Mouse (Mus musculus) neural tube, embryonic 12.5 days (tissue): Measurements from ENCODE around the gene Tac2. TPM values are rescaled to one million over a fixed set of nuclear protein-coding genes. Genes with fewer than 3 reads are reported as not detected.

Source experiments
- ATAC-seq: fragments of 200-750 bp; cut with Nextera tagmentation; 2 replicates; pipeline ENCODE4 v1.8.0; 2017; ENCODE audit warnings: low read depth, mild to moderate bottlenecking, moderate TSS enrichment, moderate library complexity; ENCODE audit not compliant: low FRiP score
- H3K27ac ChIP-seq: fragments of 300-500 bp; sonication (generic); 2 replicates; pipeline ENCODE4 v1.5.1; 2016
- H3K27me3 ChIP-seq: fragments of 300-500 bp; sonication (generic); replicated peaks from 2 replicates; pipeline ENCODE4 v1.6.1; 2016; ENCODE audit warnings: mild to moderate bottlenecking
- H3K36me3 ChIP-seq: fragments of 300-500 bp; sonication (generic); 2 replicates; pipeline ENCODE4 v1.6.1; 2016; ENCODE audit warnings: mild to moderate bottlenecking
- H3K4me1 ChIP-seq: fragments of 300-500 bp; sonication (generic); 2 replicates; pipeline ENCODE4 v1.6.1; 2016
- H3K4me2 ChIP-seq: fragments of 300-500 bp; sonication (generic); replicated peaks from 2 replicates; pipeline ENCODE4 v1.6.1; 2016; ENCODE audit warnings: mild to moderate bottlenecking
- H3K4me3 ChIP-seq: fragments of 300-500 bp; sonication (generic); 2 replicates; pipeline ENCODE4 v1.5.1; 2016
- H3K9ac ChIP-seq: fragments of 300-500 bp; sonication (generic); 2 replicates; pipeline ENCODE4 v1.6.1; 2016; ENCODE audit warnings: mild to moderate bottlenecking
- H3K9me3 ChIP-seq: fragments of 300-500 bp; sonication (generic); 2 replicates; pipeline ENCODE4 v1.6.1; 2016; ENCODE audit warnings: mild to moderate bottlenecking
- WGBS: fragments of 180-500 bp; shearing (Covaris S2); methylation state at CpG from one replicate; pipeline ENCODE4 v1.1.7; 2016; 5-methylcytosine and 5-hydroxymethylcytosine counted together
- polyA plus RNA-seq: library from polyadenylated mRNA; unstranded; fragments of >200 nt; fragmentation: Nextera tagmentation; extraction: Ambion mirVana; gene quantifications from 2 replicates; pipeline ENCODE4 v1.2.1, GENCODE M21; 2016

Tac2 gene
- polyA plus RNA-seq, 1 experiment from 2014 or later, result 0.91 TPM

DNA sequence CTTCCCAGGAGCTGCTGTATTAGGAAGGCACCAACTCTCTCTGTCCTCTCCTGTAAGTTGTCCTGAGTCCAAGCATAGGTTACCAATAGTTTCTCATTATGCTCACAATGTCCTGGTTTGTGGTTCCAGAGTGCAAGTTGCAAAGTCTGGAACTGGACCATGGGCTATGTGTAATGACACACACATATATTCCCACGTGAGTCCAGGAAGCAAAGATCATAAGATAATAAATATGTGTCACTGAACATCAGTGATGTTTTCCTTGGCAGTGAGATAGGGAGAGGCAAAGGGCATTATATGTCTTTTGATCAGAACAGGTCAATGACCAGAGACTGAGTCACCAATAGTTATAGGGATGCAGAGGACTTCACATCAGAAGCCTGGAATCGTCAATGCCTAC, 51.7 kb downstream of the Tac2 start, which contains the start of gene Rdh9:
Rdh9 (plus strand) TSS at position 376 of the 400 bp plus-strand sequence.
- H3K36me3 ChIP-seq, result no peaks in the 10 kb centered on the region
- no peak for ATAC-seq
- H3K27ac ChIP-seq, result no peak within 1 kb of the TSS
- no peak within 1 kb of the TSS for H3K4me3 ChIP-seq
- no peak within 1 kb of the TSS for H3K9ac ChIP-seq
- H3K9me3 ChIP-seq, result no peaks in the 10 kb centered on the region
- H3K4me2 ChIP-seq, result no peak within 1 kb of the TSS
- H3K27me3 ChIP-seq, result no peaks in the 10 kb centered on the region
- whole genome bisulfite sequencing, result 84% methylated on average over 2 of the region's 2 CpGs
- H3K4me1 ChIP-seq, result no peaks in the 10 kb centered on the region

Other genes with a start within 250 kb of the Tac2 start
- gene Stac3, start 222.8 kb upstream of the Tac2 start, polyA plus RNA-seq, result 4.3 and 5.8 TPM in 2 replicates
- gene Ndufa4l2, start 209.5 kb upstream of the Tac2 start, polyA plus RNA-seq, result 7.3 and 7.6 TPM in 2 replicates
- gene Shmt2, start 202.0 kb upstream of the Tac2 start, polyA plus RNA-seq, result 74.2 and 76.9 TPM in 2 replicates
- gene Nxph4, start 189.9 kb upstream of the Tac2 start, polyA plus RNA-seq, result 112 and 125 TPM in 2 replicates
- gene Lrp1, start 103.3 kb upstream of the Tac2 start, polyA plus RNA-seq, result 85.7 and 96.0 TPM in 2 replicates
- gene Stat6, start 81.5 kb upstream of the Tac2 start, polyA plus RNA-seq, result 7.2 and 7.5 TPM in 2 replicates
- gene Nemp1, start 57.6 kb upstream of the Tac2 start, polyA plus RNA-seq, result 7.2 and 8.0 TPM in 2 replicates
- 5.6 and 6.9 TPM in 2 replicates for gene Nab2, start 55.9 kb upstream of the Tac2 start, polyA plus RNA-seq
- 0.29 and 0.58 TPM in 2 replicates for gene Myo1a, start 19.3 kb upstream of the Tac2 start, polyA plus RNA-seq
- gene Zbtb39, start 15.1 kb downstream of the Tac2 start, polyA plus RNA-seq, result 4.9 and 5.5 TPM in 2 replicates
- gene Gpr182, start 27.3 kb downstream of the Tac2 start, polyA plus RNA-seq, result 0.28 and 0.41 TPM in 2 replicates
- 0.05 and 0.09 TPM in 2 replicates for gene Rdh1, start 35.2 kb downstream of the Tac2 start, polyA plus RNA-seq
- gene Rdh16f1, start 35.3 kb downstream of the Tac2 start, polyA plus RNA-seq, result not detected in 2 replicates
- 0.09 and 0.10 TPM in 2 replicates for gene Rdh9, start 51.9 kb downstream of the Tac2 start, polyA plus RNA-seq
- not detected in 2 replicates for gene Rdh16, start 76.7 kb downstream of the Tac2 start, polyA plus RNA-seq
- not detected in 2 replicates for gene Rdh19, start 125.5 kb downstream of the Tac2 start, polyA plus RNA-seq
- gene Rdh16f2, start 142.0 kb downstream of the Tac2 start, polyA plus RNA-seq, result not detected in 2 replicates
- gene Rdh7, start 164.3 kb downstream of the Tac2 start, polyA plus RNA-seq, result not detected in 2 replicates
- not detected in 2 replicates for gene Sdr9c7, start 174.0 kb downstream of the Tac2 start, polyA plus RNA-seq